Mouse (Mus musculus) layer of hippocampus, adult 9-10 months (tissue): Measurements from ENCODE around the gene Mapk12.

ENCODE experiments used
- DNase-seq: peaks from one replicate; pipeline ENCODE4 v3.0.0; 2022; ENCODE audit warnings: low spot score

The Mapk12 gene

GRCm38 (mm10) chr15:89138046-89138405, 2.5 kb downstream of the Mapk12 start:
- no peak for DNase-seq

DNA sequence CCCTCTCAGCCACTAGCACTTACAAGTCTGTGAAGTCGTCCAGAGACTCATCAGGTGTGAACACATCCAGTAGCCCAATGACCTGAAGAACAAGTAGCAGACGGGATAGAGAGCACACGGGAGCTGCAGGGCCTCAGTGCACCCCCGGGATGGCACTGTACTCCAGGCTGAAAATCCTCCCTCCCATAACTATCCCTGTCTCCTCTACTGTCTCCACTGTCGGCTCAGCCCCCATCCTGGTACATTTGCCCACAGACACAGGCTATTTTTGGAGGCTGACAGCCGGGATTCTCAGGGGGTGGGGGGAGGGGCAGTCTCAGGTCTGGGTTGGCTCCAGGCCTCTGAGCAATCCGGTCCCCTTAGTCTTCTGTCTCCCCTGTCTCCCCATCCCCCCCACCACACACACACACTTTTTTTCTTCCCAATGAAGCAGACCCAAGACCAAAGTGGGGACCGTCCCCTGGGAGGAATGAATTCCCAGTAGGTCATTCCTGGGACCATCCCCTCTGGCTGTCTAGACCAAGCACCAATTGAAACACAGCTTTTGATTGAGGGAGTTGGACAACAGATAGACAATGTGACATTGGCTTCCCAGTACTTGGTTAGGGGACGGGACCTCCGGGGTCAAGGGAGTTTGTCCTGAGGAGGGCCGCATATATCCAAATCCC, 3.0 kb downstream of the Mapk12 start:
- no peak for DNase-seq

DNA sequence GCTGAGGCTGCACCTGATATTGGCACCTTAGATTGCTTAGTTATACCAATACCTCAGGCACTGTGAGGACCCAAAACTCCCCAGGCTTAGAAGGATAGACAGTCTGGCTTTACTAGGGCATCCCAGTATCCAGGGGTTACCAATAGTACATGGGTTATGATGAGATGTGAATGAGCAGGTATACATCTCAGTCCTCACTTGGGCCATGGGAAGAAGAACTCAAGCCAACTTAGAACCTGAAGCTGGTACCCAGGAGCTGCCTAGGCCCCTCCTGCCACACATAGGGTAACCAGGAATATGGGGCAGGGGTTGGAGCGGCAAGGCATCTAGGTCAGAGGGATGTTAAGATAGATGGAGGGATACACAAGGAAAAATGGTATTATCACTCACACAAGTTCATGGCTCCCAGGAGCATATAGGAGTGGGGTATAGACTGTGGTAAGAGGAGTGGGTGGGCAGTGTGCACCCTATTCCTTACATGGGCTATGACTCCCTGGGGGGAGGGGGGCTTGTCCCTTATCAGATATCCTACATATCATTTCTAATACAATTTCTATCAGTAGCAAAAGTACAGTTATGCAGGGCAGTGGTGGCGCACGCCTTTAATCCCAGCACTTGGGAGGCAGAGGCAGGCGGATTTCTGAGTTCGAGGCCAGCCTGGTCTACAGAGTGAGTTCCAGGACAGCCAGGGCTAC, 3.9 kb downstream of the Mapk12 start:
- no peak for DNase-seq

DNA sequence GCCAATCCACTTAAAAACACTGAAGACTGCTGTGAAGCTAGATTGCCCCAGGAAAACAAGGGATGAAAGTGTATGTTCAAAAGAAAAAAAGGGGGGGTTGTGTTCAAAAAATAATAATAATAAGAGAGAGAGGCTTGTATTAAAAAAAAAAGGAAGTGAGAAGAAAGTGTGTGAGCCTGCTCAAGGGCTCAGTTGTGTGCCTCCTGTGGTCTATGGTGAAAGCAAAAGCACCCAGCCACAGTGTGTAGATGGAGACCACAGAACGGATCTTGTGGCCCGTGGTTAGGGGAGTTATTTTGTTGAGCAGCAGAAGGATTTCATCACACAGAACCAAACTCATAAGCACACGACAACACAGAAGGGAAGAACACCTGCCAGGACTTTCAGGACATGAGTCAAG, 9.2 kb downstream of the Mapk12 start:
- no peak for DNase-seq

GRCm38 (mm10) chr15:89130245-89130644, 10.3 kb downstream of the Mapk12 start:
- no peak for DNase-seq

GRCm38 (mm10) chr15:89128382-89129350, 11.8 kb downstream of the Mapk12 start, which contains the start of gene Hdac10:
Hdac10 (minus strand) TSS chr15:89128700.
- peak; percentile 83 for DNase-seq

GRCm38 (mm10) chr15:89127364-89127940, 13.1 kb downstream of the Mapk12 start:
- DNase-seq, result no peak

- no peak for DNase-seq
These were observed 13.9 kb downstream of the Mapk12 start for GRCm38 (mm10) chr15:89126622-89127021.

DNA sequence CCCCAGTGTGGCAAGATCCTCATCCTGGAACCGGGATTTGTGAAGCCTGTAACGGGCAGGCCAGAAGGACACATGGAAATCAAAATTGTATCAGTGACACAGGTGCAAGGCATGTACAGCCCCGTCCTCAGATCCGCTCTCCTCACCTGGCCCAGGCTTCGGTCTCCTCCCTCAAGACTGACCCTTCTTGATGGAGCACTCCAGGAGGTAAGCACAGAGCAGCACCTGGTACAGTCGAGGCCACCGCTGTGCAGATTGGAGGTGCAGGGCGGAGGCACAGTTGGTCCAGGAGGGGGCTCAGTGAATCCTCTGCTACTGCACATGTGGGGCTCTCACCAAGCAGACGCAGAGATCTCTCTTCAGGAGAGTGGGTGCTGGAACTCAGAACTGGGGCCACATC, 15.2 kb downstream of the Mapk12 start:
- DNase-seq, result no peak

DNA sequence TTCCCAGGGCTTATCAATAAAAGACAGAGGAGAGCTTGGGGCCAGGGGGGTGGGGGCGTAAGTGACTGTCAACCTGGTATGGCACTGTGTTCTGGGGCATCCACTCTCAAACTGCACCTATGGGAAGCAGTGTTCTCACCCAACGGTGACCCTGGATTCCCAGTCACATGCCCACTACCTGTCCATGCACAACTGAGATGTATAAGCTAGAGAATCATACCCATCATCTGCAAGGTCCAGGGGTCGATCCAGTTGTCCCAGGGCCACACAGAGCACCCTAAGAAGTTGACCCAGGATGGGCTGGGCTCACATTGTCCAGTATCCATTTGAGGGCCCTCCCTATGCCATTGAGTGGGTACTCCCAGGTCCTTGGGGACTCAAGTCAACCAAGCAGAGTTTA, 16.2 kb downstream of the Mapk12 start:
- DNase-seq, result no peak

GRCm38 (mm10) chr15:89123595-89123994, 16.9 kb downstream of the Mapk12 start:
- DNase-seq, result no peak

DNA sequence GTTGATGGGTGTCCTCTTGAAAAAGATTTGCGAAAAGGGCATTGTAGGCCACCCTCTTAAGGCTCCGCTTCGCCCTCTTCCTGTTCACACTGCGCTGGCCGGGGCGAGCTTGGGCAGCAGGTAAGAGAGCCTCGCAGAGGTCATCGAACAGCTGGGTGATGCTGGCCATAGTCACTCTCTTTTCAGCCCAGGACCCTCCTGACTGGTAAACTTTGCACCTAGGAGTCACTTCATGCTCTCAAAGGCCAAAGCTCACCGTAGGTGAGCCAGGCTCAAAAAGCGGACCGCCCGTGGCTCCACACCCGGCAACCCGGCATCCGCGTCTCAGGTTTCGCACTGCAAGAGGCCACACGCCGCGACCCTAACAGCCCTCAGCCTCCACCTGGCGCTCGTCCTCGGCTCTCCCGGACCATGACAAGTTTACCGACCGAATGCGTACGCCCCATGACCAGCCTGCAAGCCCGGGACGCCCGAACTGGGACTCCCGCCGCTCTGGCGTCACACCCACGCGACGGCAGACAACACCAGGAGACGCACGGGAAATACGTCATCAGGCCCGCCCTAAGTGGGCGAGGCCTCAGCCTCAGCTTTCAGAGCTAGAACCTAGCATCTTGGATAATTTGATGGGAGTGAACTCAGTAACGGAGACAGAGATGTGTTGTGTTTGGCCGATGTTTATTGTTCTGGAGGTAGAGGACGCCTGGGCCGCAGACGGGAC, 17.7 kb downstream of the Mapk12 start, which contains the start of gene Tubgcp6:
Gene Tubgcp6, minus strand, starts transcription at position 464 of the 718 bp plus-strand sequence.
- peak; percentile 92 for DNase-seq

DNA sequence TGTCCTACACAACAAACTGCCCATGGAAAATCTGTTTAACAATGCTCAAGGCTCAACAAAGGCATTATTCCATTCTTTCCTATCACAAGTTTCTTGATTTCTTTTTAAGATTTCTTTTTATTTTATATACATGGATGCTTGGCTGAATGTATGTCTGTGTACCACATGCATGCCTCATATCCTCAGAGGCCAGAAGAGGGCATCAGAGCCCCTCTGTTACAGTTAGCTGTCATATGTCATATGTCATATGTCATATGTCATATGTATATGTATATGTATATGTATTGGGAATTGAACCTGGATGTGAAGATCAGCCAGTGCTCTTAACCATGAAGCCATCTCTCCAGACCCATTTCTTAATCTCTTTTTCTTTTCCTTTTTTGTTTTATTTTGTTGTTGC, 22.5 kb downstream of the Mapk12 start:
- no peak for DNase-seq

GRCm38 (mm10) chr15:89110147-89110546, 30.4 kb downstream of the Mapk12 start:
- DNase-seq, result no peak

DNA sequence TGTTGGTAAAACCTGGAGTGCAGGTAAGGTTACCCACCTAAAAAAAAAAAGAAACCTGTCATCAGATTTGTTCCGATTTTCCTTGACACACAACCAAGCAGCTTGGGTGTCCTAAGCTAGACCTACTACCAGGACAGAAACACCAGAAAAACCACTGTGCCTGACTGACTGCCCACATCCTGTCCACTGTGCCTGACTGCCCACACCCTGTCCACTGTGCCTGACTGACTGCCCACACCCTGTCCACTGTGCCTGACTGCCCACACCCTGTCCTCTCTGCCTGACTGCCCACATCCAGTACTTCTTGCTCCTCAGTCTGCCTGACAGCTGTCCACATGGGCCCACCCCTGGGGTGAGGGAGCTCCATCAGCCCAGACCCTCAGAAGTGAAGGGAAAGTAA, 33.5 kb downstream of the Mapk12 start:
- DNase-seq, result no peak

DNA sequence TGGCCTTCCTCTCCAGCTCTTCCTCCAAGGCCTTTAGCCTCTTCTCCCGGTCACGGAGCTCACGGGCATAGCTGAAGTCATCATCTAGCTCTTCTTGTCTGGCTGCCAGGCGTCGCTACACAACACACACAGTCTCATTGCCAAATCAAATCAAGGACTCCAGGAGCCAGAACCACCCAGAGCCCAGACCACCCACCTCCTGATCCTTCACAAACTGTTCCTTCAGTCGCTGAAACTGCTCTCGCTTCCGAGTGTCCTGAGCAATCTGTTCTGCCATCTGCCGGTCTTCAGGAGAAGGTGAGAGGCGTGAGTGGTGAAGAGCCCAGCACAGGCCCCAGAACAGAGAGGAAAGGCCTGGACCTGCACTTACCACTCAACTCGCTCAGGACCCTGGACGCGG, 34.4 kb downstream of the Mapk12 start:
- no peak for DNase-seq

DNA sequence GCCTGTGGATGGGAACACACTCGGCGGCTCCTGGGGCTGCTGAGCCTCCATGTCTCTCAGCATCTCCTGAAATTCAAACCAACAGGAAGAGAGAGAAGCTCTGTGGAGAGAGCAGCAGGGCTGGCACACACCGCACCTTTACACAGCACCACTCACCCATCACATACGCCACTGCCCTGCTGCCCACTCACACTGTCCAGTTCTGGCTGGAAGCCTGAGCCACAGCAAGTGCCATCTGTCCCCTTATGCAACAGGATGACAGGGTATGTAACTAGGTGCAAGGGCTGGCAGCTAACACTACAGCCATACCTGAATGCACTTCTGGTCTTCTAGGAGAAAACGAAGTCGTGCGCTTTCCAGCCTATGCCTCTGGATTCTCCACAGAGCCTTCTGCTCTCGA, 36.1 kb downstream of the Mapk12 start:
- DNase-seq, result no peak

GRCm38 (mm10) chr15:89103921-89104320, 36.6 kb downstream of the Mapk12 start:
- no peak for DNase-seq

DNA sequence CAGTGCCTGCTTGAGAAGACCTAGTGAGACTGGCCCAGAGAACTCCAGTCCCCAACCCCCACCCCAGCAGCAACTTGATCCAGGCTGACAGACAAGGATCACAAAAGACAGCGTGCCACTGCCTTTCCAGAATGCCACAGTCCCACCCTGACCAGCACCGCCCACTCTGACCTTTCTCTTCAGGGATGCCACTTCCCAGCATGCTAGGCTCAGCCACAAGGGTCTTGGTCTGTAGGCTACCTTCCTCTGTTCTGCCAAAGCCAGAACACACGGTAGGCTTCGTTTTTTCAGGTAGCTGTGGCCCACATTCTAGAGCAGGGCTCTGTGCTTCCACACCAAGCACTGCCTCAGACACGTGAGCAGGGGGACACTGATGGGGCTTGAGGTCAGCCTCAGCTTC, 37.9 kb downstream of the Mapk12 start:
- no peak for DNase-seq

GRCm38 (mm10) chr15:89100823-89101222, 39.7 kb downstream of the Mapk12 start:
- DNase-seq, result no peak

DNA sequence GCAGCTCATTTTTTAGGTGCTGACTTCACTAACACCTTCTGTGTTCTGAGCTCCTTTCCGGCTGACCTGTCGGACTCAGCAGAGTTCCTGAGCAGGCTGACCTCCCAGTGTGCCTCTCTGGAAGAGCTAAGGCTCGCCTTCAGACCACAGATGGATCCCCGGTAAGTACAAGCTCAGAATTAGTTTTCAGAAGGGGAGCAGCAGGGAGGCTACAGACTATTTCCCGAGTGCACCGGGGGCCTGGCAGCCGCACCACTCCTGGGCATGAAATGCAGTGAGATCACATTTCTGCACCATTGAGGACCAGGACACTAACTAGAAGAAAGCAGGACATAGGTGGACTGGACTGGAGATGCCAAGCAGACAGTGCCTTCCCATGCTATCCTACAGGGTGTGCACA, 41.9 kb downstream of the Mapk12 start:
- DNase-seq, result no peak

GRCm38 (mm10) chr15:89097450-89097849, 43.1 kb downstream of the Mapk12 start:
- no peak for DNase-seq
